Mouse (Mus musculus) E14TG2a.4 (cell line): ENCODE measurements around the gene 5730522E02Rik.

ENCODE experiments used
- CTCF ChIP-seq: conservative IDR thresholded peaks from 2 replicates; pipeline ENCODE4 v1.5.1; 2014; ENCODE audit warnings: low read length
- NANOG ChIP-seq: IDR thresholded peaks from 2 replicates; pipeline ENCODE4 v1.6.1; 2014; ENCODE audit warnings: borderline replicate concordance, low read length, mixed read lengths
- POU5F1 ChIP-seq: IDR thresholded peaks from 2 replicates; pipeline ENCODE4 v1.6.1; 2014; ENCODE audit warnings: low read length, borderline replicate concordance

DNA sequence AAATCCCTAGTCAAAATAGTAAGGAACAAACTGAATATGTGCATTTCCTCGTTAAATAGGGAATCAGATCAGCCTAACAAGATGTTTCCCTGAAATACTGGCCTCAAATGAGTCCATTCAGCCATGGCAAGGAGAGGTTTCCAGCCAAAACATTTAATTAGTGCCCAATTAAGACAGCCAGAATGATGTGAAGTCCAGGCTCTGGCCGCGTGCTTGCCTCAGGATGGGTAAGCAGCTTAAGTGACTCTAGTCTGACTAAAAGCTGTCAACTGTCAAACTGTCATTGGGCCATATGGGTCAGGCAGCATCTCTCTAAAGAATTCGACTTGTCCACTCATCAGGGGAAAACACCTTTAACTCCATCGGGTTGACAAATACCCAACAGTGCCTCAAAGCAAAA lies 121.6 kb downstream of the 5730522E02Rik start:
- no peak for TF ChIP-seq CTCF
- TF ChIP-seq POU5F1 = no peak
- TF ChIP-seq NANOG = no peak
